Mouse (Mus musculus): ENCODE data around the gene Pex3.

Pex3 gene

GRCm38 (mm10) chr10:13552646-13553497 lies at the start of gene Pex3, which contains the start of gene Adat2:
Pex3 (minus strand) TSS chr10:13553142.
Adat2 (plus strand) TSS chr10:13552894.
- peak; percentile 82 to 86 for DNase-seq

- no peak for DNase-seq
These were observed 48.0 kb upstream of the Pex3 start for GRCm38 (mm10) chr10:13600926-13601325.

- DNase-seq: no peak
These were observed 44.5 kb upstream of the Pex3 start for GRCm38 (mm10) chr10:13597491-13597890.

GRCm38 (mm10) chr10:13596866-13597265 lies 43.9 kb upstream of the Pex3 start:
- no peak for DNase-seq

GRCm38 (mm10) chr10:13596073-13596472 lies 43.1 kb upstream of the Pex3 start:
- DNase-seq: no peak

- no peak for DNase-seq
These were observed 40.6 kb upstream of the Pex3 start for GRCm38 (mm10) chr10:13593529-13593928.

- DNase-seq: no peak
These were observed 39.3 kb upstream of the Pex3 start for GRCm38 (mm10) chr10:13592196-13592595.

- DNase-seq: no peak
These were observed 35.0 kb upstream of the Pex3 start for GRCm38 (mm10) chr10:13587914-13588313.

- DNase-seq: no peak
These were observed 24.2 kb upstream of the Pex3 start for GRCm38 (mm10) chr10:13577123-13577522.

GRCm38 (mm10) chr10:13572410-13572809 lies 19.5 kb upstream of the Pex3 start:
- no peak for DNase-seq

- no peak for DNase-seq
These were observed 19.1 kb upstream of the Pex3 start for GRCm38 (mm10) chr10:13572003-13572402.

- no peak for DNase-seq
These were observed 18.0 kb upstream of the Pex3 start for GRCm38 (mm10) chr10:13570697-13571538.

- DNase-seq: no peak
These were observed 16.9 kb upstream of the Pex3 start for GRCm38 (mm10) chr10:13569818-13570217.

GRCm38 (mm10) chr10:13566393-13566792 lies 13.5 kb upstream of the Pex3 start:
- no peak for DNase-seq

- DNase-seq: no peak
These were observed 12.1 kb upstream of the Pex3 start for GRCm38 (mm10) chr10:13565080-13565448.

GRCm38 (mm10) chr10:13564364-13565079 lies 11.6 kb upstream of the Pex3 start:
- peak; percentile 30 to 42 for DNase-seq

- DNase-seq: no peak
These were observed 7.2 kb upstream of the Pex3 start for GRCm38 (mm10) chr10:13560014-13560674.

GRCm38 (mm10) chr10:13554316-13554715 lies 1.4 kb upstream of the Pex3 start:
- DNase-seq: no peak

GRCm38 (mm10) chr10:13553498-13553985 lies 600 bp upstream of the Pex3 start:
- no peak for DNase-seq

GRCm38 (mm10) chr10:13541721-13542120 lies 11.2 kb downstream of the Pex3 start:
- no peak for DNase-seq

GRCm38 (mm10) chr10:13539769-13540333 lies 13.1 kb downstream of the Pex3 start:
- DNase-seq: no peak

- no peak for DNase-seq
These were observed 16.2 kb downstream of the Pex3 start for GRCm38 (mm10) chr10:13536706-13537105.
